Mouse (Mus musculus): ENCODE results near the gene Synrg. TPM values are rescaled to one million over a fixed set of nuclear protein-coding genes. Genes with fewer than 3 reads are reported as not detected.
A peak's percentile ranks its signal among the peaks of the same experiment; 100 is the strongest.

Gene Synrg
- total and polyA plus RNA-seq, 3 experiments, result 9.5 to 25.2 (median 15.8) TPM

GRCm38 (mm10) chr11:84042808-84043762 is 78.9 kb downstream of the Synrg start (continued):
- TF ChIP-seq MAX (IDR thresholded peaks at IDR 0.05; ENCODE audit: low read length) (peak; percentile 96), ETS1 (conservative IDR thresholded peaks at IDR 0.05; ENCODE audit: low read depth, low read length) (peak; percentile 99), E2F4 (IDR thresholded peaks at IDR 0.05; ENCODE audit: insufficient replicate concordance, low read depth, low read length) (no peak), GABPA (IDR thresholded peaks at IDR 0.05; ENCODE audit: insufficient replicate concordance, low read depth, low read length) (no peak), KAT2A (IDR thresholded peaks at IDR 0.05; ENCODE audit: insufficient replicate concordance, low read length) (no peak), IRF4 (IDR thresholded peaks at IDR 0.05; ENCODE audit: low read depth, low read length) (peak; percentile 99), ELF1 (IDR thresholded peaks at IDR 0.05; ENCODE audit: low read depth, low read length) (peak; percentile 29; the same call in 1 of the 2 replicates), NELFE (IDR thresholded peaks at IDR 0.05; ENCODE audit: low read depth, low read length) (peak; percentile 71)

DNA sequence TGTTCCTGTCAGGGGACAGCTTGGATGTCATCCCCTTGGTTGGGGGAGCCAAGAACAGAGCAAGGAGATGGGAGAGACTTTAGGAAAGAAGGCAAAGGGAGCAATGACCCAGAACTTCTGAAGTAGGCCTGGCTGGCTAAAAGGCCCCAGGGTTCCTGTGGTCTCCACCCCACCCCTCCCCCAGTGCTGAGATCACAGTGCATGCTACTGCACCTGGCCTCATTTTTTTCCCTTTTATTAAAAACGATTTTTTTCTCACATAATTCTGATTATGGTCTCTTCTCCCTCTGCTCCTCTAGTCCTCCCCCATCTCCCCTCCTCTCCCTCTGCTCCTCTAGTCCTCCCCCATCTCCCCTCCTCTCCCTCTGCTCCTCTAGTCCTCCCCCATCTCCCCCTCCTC is 80.8 kb downstream of the Synrg start:
- DNase-seq (ENCODE audit: extremely low read depth), result peak; percentile 63
- Histone ChIP-seq H3K27ac (ENCODE audit: insufficient read depth, low read depth) (0 out of 2 replicates have a peak overlapping the region, but pooled peaks have one; percentile 29), H3K27me3 (replicated peaks) (no peaks in the 10 kb centered on the region), H3K4me2 (ENCODE audit: insufficient read depth, low read depth, poor library complexity, severe bottlenecking) (no peak overlapping the region), H3K36me3 (replicated peaks in 1 of 2; ENCODE audit: control insufficient read depth in 1 of 2, insufficient read depth in 1 of 2, low read length in 1 of 2) (peaks cover 46 to 56% of the 10 kb centered on the region in 2 experiments), H3K9me3 (replicated peaks; ENCODE audit: low read length) (no peaks in the 10 kb centered on the region), H3K79me2 (replicated peaks; ENCODE audit: control insufficient read depth, extremely low read depth, insufficient read depth, poor library complexity, severe bottlenecking) (no peaks in the 10 kb centered on the region), H3K9ac (ENCODE audit: insufficient read depth, low read depth) (no peak overlapping the region), H3K4me1 (ENCODE audit: control insufficient read depth in 1 of 2, insufficient read depth in 2 of 2) (peaks cover 11 to 58% of the 10 kb centered on the region in 2 experiments), H3K4me3 (replicated peaks in 1 of 3; ENCODE audit: low read depth in 2 of 3, low read length in 2 of 3, poor library complexity in 1 of 3) (no peak overlapping the region)
- dilution Hi-C loops (cut with MboI; ENCODE audit: extremely low pct_ligation_motif_present, extremely low pct_unique_long_range_greater_than_20kb, low sequenced_read_pairs) (no loop called here), in situ Hi-C loops (cut with MboI; ENCODE audit: low pct_ligation_motif_present, low pct_unique_long_range_greater_than_20kb, low sequenced_read_pairs) (loop anchor here (10.0 kb wide), 1 partner anchor 260 kb away; no protein-coding TSS in a partner anchor)
- TF ChIP-seq BHLHE40 (IDR thresholded peaks at IDR 0.05; ENCODE audit: low read depth, low read length) (no peak), RAD21 (IDR thresholded peaks at IDR 0.05; ENCODE audit: low read depth, low read length) (no peak), USF2 (conservative IDR thresholded peaks at IDR 0.05; ENCODE audit: low read depth, low read length) (no peak), EP300 (IDR thresholded peaks at IDR 0.05; ENCODE audit: low read length) (0 out of 2 replicates have a peak, but pooled peaks have one; percentile 15), ZNF384 (IDR thresholded peaks at IDR 0.05; ENCODE audit: low read depth, low read length) (peak; percentile 76), MAX (IDR thresholded peaks at IDR 0.05; ENCODE audit: low read length) (no peak), CTCF (conservative IDR thresholded peaks at IDR 0.05 in 1 of 2, IDR thresholded peaks at IDR 0.05 in 1 of 2; ENCODE audit: low read depth in 2 of 2, low read length in 2 of 2) (no peak), IRF4 (IDR thresholded peaks at IDR 0.05; ENCODE audit: low read depth, low read length) (no peak), MXI1 (IDR thresholded peaks at IDR 0.05; ENCODE audit: low read depth, low read length) (no peak)

GRCm38 (mm10) chr11:84047270-84047669 is 83.0 kb downstream of the Synrg start:
- no peak for DNase-seq (ENCODE audit: extremely low read depth)
- Histone ChIP-seq H3K27ac (ENCODE audit: insufficient read depth, low read depth) (no peak overlapping the region), H3K36me3 (replicated peaks in 1 of 2; ENCODE audit: control insufficient read depth in 1 of 2, insufficient read depth in 1 of 2, low read length in 1 of 2) (peaks cover 54 to 61% of the 10 kb centered on the region in 2 experiments), H3K4me2 (ENCODE audit: insufficient read depth, low read depth, poor library complexity, severe bottlenecking) (no peak overlapping the region), H3K9ac (ENCODE audit: insufficient read depth, low read depth) (no peak overlapping the region), H3K4me3 (replicated peaks in 1 of 3; ENCODE audit: low read depth in 2 of 3, low read length in 2 of 3, poor library complexity in 1 of 3) (no peak overlapping the region), H3K9me3 (replicated peaks; ENCODE audit: low read length) (no peaks in the 10 kb centered on the region), H3K4me1 (ENCODE audit: control insufficient read depth in 1 of 2, insufficient read depth in 2 of 2) (peaks cover 12 to 73% of the 10 kb centered on the region in 2 experiments), H3K27me3 (replicated peaks) (no peaks in the 10 kb centered on the region), H3K79me2 (replicated peaks; ENCODE audit: control insufficient read depth, extremely low read depth, insufficient read depth, poor library complexity, severe bottlenecking) (peaks cover 18% of the 10 kb centered on the region)
- in situ Hi-C loops (cut with MboI; ENCODE audit: low pct_ligation_motif_present, low pct_unique_long_range_greater_than_20kb, low sequenced_read_pairs) (loop anchor here (10.0 kb wide), 1 partner anchor 262 kb away; no protein-coding TSS in a partner anchor), dilution Hi-C loops (cut with MboI; ENCODE audit: extremely low pct_ligation_motif_present, extremely low pct_unique_long_range_greater_than_20kb, low sequenced_read_pairs) (no loop called here)
- TF ChIP-seq RCOR1 (conservative IDR thresholded peaks at IDR 0.05; ENCODE audit: low read depth, low read length), result no peak
- TF ChIP-seq ELF1 (IDR thresholded peaks at IDR 0.05; ENCODE audit: low read depth, low read length), result no peak
- no peak for TF ChIP-seq CHD2 (IDR thresholded peaks at IDR 0.05; ENCODE audit: low read length)
- TF ChIP-seq BHLHE40 (IDR thresholded peaks at IDR 0.05; ENCODE audit: low read depth, low read length), result no peak
- TF ChIP-seq CHD1 (IDR thresholded peaks at IDR 0.05; ENCODE audit: low read depth, low read length), result no peak
- TF ChIP-seq ETS1 (conservative IDR thresholded peaks at IDR 0.05; ENCODE audit: low read depth, low read length), result no peak

Measured in CH12.LX (cell line).